Mouse (Mus musculus): ENCODE measurements around the gene Uimc1. TPM values are rescaled to one million over a fixed set of nuclear protein-coding genes. Genes with fewer than 3 reads are reported as not detected.

Uimc1 gene
- polyA plus RNA-seq, 1 experiment from 2014 or later: 23.5 TPM

- ATAC-seq (ENCODE audit: low FRiP score, low read depth): no peak
- Histone ChIP-seq H3K9me3 (no peaks in the 10 kb centered on the region), H3K27ac (replicated peaks) (no peak overlapping the region), H3K9ac (replicated peaks) (no peak overlapping the region), H3K27me3 (peaks cover 64% of the 10 kb centered on the region), H3K4me2 (replicated peaks) (no peak overlapping the region), H3K4me1 (peaks cover 35% of the 10 kb centered on the region), H3K4me3 (no peak overlapping the region), H3K36me3 (no peaks in the 10 kb centered on the region)
- 88% methylated on average over 15 of the region's 15 CpGs for WGBS
Measured at GRCm38 (mm10) chr13:55011103-55011502, 89.0 kb downstream of the Uimc1 start.

- Histone ChIP-seq H3K27ac (replicated peaks) (no peak overlapping the region), H3K9ac (replicated peaks) (no peak overlapping the region), H3K4me3 (no peak overlapping the region), H3K4me1 (peaks cover 45% of the 10 kb centered on the region), H3K36me3 (no peaks in the 10 kb centered on the region), H3K27me3 (peaks cover 72% of the 10 kb centered on the region), H3K4me2 (replicated peaks) (0 out of 2 replicates have a peak overlapping the region, but pooled peaks have one; percentile 3), H3K9me3 (no peaks in the 10 kb centered on the region)
- peak; percentile 81 for ATAC-seq (ENCODE audit: low FRiP score, low read depth)
- WGBS: 24% methylated on average over 6 of the region's 6 CpGs
Measured at GRCm38 (mm10) chr13:55008589-55008988, 91.5 kb downstream of the Uimc1 start.

- 88% methylated on average over 7 of the region's 7 CpGs for WGBS
- Histone ChIP-seq H3K4me2 (replicated peaks) (no peak overlapping the region), H3K4me1 (peaks cover 37% of the 10 kb centered on the region), H3K27ac (replicated peaks) (no peak overlapping the region), H3K27me3 (peaks cover 74% of the 10 kb centered on the region), H3K9me3 (no peaks in the 10 kb centered on the region), H3K36me3 (no peaks in the 10 kb centered on the region), H3K4me3 (no peak overlapping the region), H3K9ac (replicated peaks) (no peak overlapping the region)
- no peak for ATAC-seq (ENCODE audit: low FRiP score, low read depth)
Measured at GRCm38 (mm10) chr13:55006415-55006742, 93.7 kb downstream of the Uimc1 start.

GRCm38 (mm10) chr13:55005691-55006414, 94.2 kb downstream of the Uimc1 start:
- 72% methylated on average over 31 of the region's 31 CpGs for WGBS

GRCm38 (mm10) chr13:55004646-55005045, 95.5 kb downstream of the Uimc1 start:
- H3K27me3 ChIP-seq: peaks cover 71% of the 10 kb centered on the region
- no peak overlapping the region for H3K4me2 ChIP-seq (replicated peaks)
- no peak for ATAC-seq (ENCODE audit: low FRiP score, low read depth)
- no peak overlapping the region for H3K9ac ChIP-seq (replicated peaks)
- H3K9me3 ChIP-seq: no peaks in the 10 kb centered on the region
- H3K4me3 ChIP-seq: no peak overlapping the region
- peaks cover 37% of the 10 kb centered on the region for H3K4me1 ChIP-seq
- H3K27ac ChIP-seq (replicated peaks): no peak overlapping the region
- H3K36me3 ChIP-seq: no peaks in the 10 kb centered on the region
- 72% methylated on average over 11 of the region's 11 CpGs for WGBS

More at GRCm38 (mm10) chr13:55005691-55006414, 94.2 kb downstream of the Uimc1 start:
- H3K27me3 ChIP-seq: peaks cover 71% of the 10 kb centered on the region
- no peaks in the 10 kb centered on the region for H3K36me3 ChIP-seq
- H3K27ac ChIP-seq (replicated peaks): no peak overlapping the region
- peak overlapping the region; percentile 4; the same call in 1 of the 2 replicates for H3K9ac ChIP-seq (replicated peaks)
- H3K4me2 ChIP-seq (replicated peaks): no peak overlapping the region
- ATAC-seq (ENCODE audit: low FRiP score, low read depth): no peak
- peaks cover 37% of the 10 kb centered on the region for H3K4me1 ChIP-seq
- no peaks in the 10 kb centered on the region for H3K9me3 ChIP-seq
- no peak overlapping the region for H3K4me3 ChIP-seq

- Histone ChIP-seq H3K27ac (replicated peaks) (no peak overlapping the region), H3K27me3 (peaks cover 76% of the 10 kb centered on the region), H3K9ac (replicated peaks) (no peak overlapping the region), H3K9me3 (no peaks in the 10 kb centered on the region), H3K4me2 (replicated peaks) (no peak overlapping the region), H3K4me1 (peaks cover 21% of the 10 kb centered on the region), H3K36me3 (no peaks in the 10 kb centered on the region), H3K4me3 (no peak overlapping the region)
- ATAC-seq (ENCODE audit: low FRiP score, low read depth): no peak
- 86% methylated on average over 10 of the region's 10 CpGs for WGBS
Measured at GRCm38 (mm10) chr13:55002090-55002489, 98.0 kb downstream of the Uimc1 start.

GRCm38 (mm10) chr13:55000433-55000832, 99.7 kb downstream of the Uimc1 start:
- ATAC-seq (ENCODE audit: low FRiP score, low read depth): no peak
- no peak overlapping the region for H3K4me2 ChIP-seq (replicated peaks)
- WGBS: 87% methylated on average over 10 of the region's 10 CpGs
- H3K27me3 ChIP-seq: peaks cover 78% of the 10 kb centered on the region
- H3K9me3 ChIP-seq: no peaks in the 10 kb centered on the region
- peaks cover 21% of the 10 kb centered on the region for H3K4me1 ChIP-seq
- H3K36me3 ChIP-seq: no peaks in the 10 kb centered on the region
- H3K4me3 ChIP-seq: no peak overlapping the region
- H3K27ac ChIP-seq (replicated peaks): no peak overlapping the region
- H3K9ac ChIP-seq (replicated peaks): no peak overlapping the region

- Histone ChIP-seq H3K27me3 (peaks cover 69% of the 10 kb centered on the region), H3K36me3 (no peaks in the 10 kb centered on the region), H3K4me2 (replicated peaks) (no peak overlapping the region), H3K4me1 (peaks cover 32% of the 10 kb centered on the region), H3K9me3 (no peaks in the 10 kb centered on the region), H3K9ac (replicated peaks) (no peak overlapping the region), H3K4me3 (no peak overlapping the region), H3K27ac (replicated peaks) (no peak overlapping the region)
- no peak for ATAC-seq (ENCODE audit: low FRiP score, low read depth)
- 81% methylated on average over 8 of the region's 8 CpGs for WGBS
Measured at GRCm38 (mm10) chr13:54997568-54997967, 102.5 kb downstream of the Uimc1 start.

GRCm38 (mm10) chr13:54995161-54995560, 104.9 kb downstream of the Uimc1 start:
- Histone ChIP-seq H3K4me1 (peaks cover 32% of the 10 kb centered on the region), H3K4me2 (replicated peaks) (no peak overlapping the region), H3K9me3 (no peaks in the 10 kb centered on the region), H3K4me3 (no peak overlapping the region), H3K27me3 (peaks cover 69% of the 10 kb centered on the region), H3K9ac (replicated peaks) (no peak overlapping the region), H3K36me3 (no peaks in the 10 kb centered on the region), H3K27ac (replicated peaks) (peak overlapping the region; percentile 77)
- WGBS: 56% methylated on average over 6 of the region's 6 CpGs
- no peak for ATAC-seq (ENCODE audit: low FRiP score, low read depth)

- Histone ChIP-seq H3K9me3 (no peaks in the 10 kb centered on the region), H3K4me2 (replicated peaks) (no peak overlapping the region), H3K27me3 (peaks cover 68% of the 10 kb centered on the region), H3K27ac (replicated peaks) (peak overlapping the region; percentile 77), H3K4me1 (peaks cover 37% of the 10 kb centered on the region), H3K4me3 (no peak overlapping the region), H3K36me3 (no peaks in the 10 kb centered on the region), H3K9ac (replicated peaks) (0 out of 2 replicates have a peak overlapping the region, but pooled peaks have one; percentile 6)
- peak; percentile 55; the same call in 1 of the 2 replicates for ATAC-seq (ENCODE audit: low FRiP score, low read depth)
- 8% methylated on average over 4 of the region's 4 CpGs for WGBS
Measured at GRCm38 (mm10) chr13:54994576-54994975, 105.5 kb downstream of the Uimc1 start.

- no peak for ATAC-seq (ENCODE audit: low FRiP score, low read depth)
- Histone ChIP-seq H3K36me3 (no peaks in the 10 kb centered on the region), H3K9ac (replicated peaks) (no peak overlapping the region), H3K4me1 (peaks cover 48% of the 10 kb centered on the region), H3K27ac (replicated peaks) (no peak overlapping the region), H3K4me3 (no peak overlapping the region), H3K9me3 (no peaks in the 10 kb centered on the region), H3K4me2 (replicated peaks) (no peak overlapping the region), H3K27me3 (peaks cover 61% of the 10 kb centered on the region)
- 85% methylated on average over 7 of the region's 7 CpGs for WGBS
Measured at GRCm38 (mm10) chr13:54992215-54992614, 107.9 kb downstream of the Uimc1 start.

- Histone ChIP-seq H3K4me1 (peaks cover 23% of the 10 kb centered on the region; the same call in 1 of the 2 replicates), H3K9me3 (no peaks in the 10 kb centered on the region), H3K9ac (replicated peaks) (no peak overlapping the region), H3K36me3 (no peaks in the 10 kb centered on the region), H3K4me2 (replicated peaks) (no peak overlapping the region), H3K27me3 (peaks cover 49% of the 10 kb centered on the region), H3K4me3 (no peak overlapping the region), H3K27ac (replicated peaks) (no peak overlapping the region)
- ATAC-seq (ENCODE audit: low FRiP score, low read depth): no peak
- WGBS: 67% methylated on average over 7 of the region's 7 CpGs
Measured at GRCm38 (mm10) chr13:54988181-54988760, 111.8 kb downstream of the Uimc1 start.

Data from midbrain, embryonic 12.5 days (tissue).